Mouse (Mus musculus) heart, postnatal 4 days (tissue): Measurements from ENCODE around the gene Cdkn1b. TPM values are rescaled to one million over a fixed set of nuclear protein-coding genes. Genes with fewer than 3 reads are reported as not detected.

Experiments used
- total RNA-seq, 2 experiments: library from RNA; stranded (reverse); gene quantifications; 2 replicates each; pipeline ENCODE4 v1.2.3; 2021

The Cdkn1b gene
- total RNA-seq, 2 experiments from 2014 or later, result 46.1 to 47.7 TPM

Other genes with a start within 250 kb of the Cdkn1b start
- 10 to 100 TPM; 32.4 to 34.9 TPM for gene Dusp16, start 127.8 kb upstream of the Cdkn1b start, total RNA-seq
- 1 to 10 TPM; 2.4 to 2.8 TPM for gene Crebl2, start 90.2 kb upstream of the Cdkn1b start, total RNA-seq
- gene Gpr19, start 21.8 kb upstream of the Cdkn1b start, total RNA-seq, result 1 to 10 TPM; 6.3 to 6.6 TPM
- 10 to 100 TPM; 29.5 to 36.8 TPM for gene Apold1, start 61.3 kb downstream of the Cdkn1b start, total RNA-seq
- 10 to 100 TPM; 42.2 to 44.1 TPM for gene Ddx47, start 91.2 kb downstream of the Cdkn1b start, total RNA-seq
- gene Gprc5a, start 145.2 kb downstream of the Cdkn1b start, total RNA-seq, result 1 to 10 TPM; 3.7 to 4.0 TPM
- under 1 TPM in 1 of 2 experiments, not detected in 1; 0.26 TPM for gene Gprc5d, start 197.9 kb downstream of the Cdkn1b start, total RNA-seq